Mouse (Mus musculus) kidney, embryonic 14.5 days (tissue): ENCODE results near the gene Tmem117. TPM values are rescaled to one million over a fixed set of nuclear protein-coding genes. Genes with fewer than 3 reads are reported as not detected.

Source experiments
- ATAC-seq: fragments of 200-750 bp; cut with Nextera tagmentation; 2 replicates; pipeline ENCODE4 v1.8.0; 2017; ENCODE audit warnings: moderate number of reproducible peaks, mild to moderate bottlenecking, moderate TSS enrichment, moderate library complexity; ENCODE audit not compliant: low FRiP score, low TSS enrichment
- H3K27ac ChIP-seq: fragments of 300-500 bp; sonication (generic); 2 replicates; pipeline ENCODE4 v1.5.1; 2014; ENCODE audit warnings: low read depth, mild to moderate bottlenecking, low read length, moderate library complexity, mixed read lengths
- H3K27me3 ChIP-seq: fragments of 300-500 bp; sonication (generic); 2 replicates; pipeline ENCODE4 v1.6.1; 2014; ENCODE audit warnings: mild to moderate bottlenecking, low read length; ENCODE audit not compliant: control insufficient read depth, insufficient read depth
- H3K36me3 ChIP-seq: fragments of 300-500 bp; sonication (generic); 2 replicates; pipeline ENCODE4 v1.6.1; 2014; ENCODE audit warnings: low read length, mixed read lengths; ENCODE audit not compliant: control insufficient read depth, insufficient read depth
- H3K4me1 ChIP-seq: fragments of 300-500 bp; sonication (generic); 2 replicates; pipeline ENCODE4 v1.6.1; 2014; ENCODE audit warnings: low read length, mixed read lengths; ENCODE audit not compliant: control insufficient read depth, insufficient read depth
- H3K4me2 ChIP-seq: fragments of 300-500 bp; sonication (generic); replicated peaks from 2 replicates; pipeline ENCODE4 v1.6.1; 2014; ENCODE audit warnings: low read depth, mild to moderate bottlenecking, low read length
- H3K4me3 ChIP-seq: fragments of 300-500 bp; sonication (generic); 2 replicates; pipeline ENCODE4 v1.5.1; 2014; ENCODE audit warnings: mild to moderate bottlenecking, low read length
- H3K9ac ChIP-seq: fragments of 300-500 bp; sonication (generic); 2 replicates; pipeline ENCODE4 v1.6.1; 2014; ENCODE audit warnings: low read depth, mild to moderate bottlenecking, low read length, moderate library complexity
- H3K9me3 ChIP-seq: fragments of 300-500 bp; sonication (generic); 2 replicates; pipeline ENCODE4 v1.6.1; 2016; ENCODE audit warnings: low read length; ENCODE audit not compliant: control insufficient read depth
- WGBS: fragments of 180-500 bp; shearing (Covaris S2); extraction: QIAGEN DNeasy Blood & Tissue Kit; methylation state at CpG from one replicate; pipeline ENCODE4 v1.1.7; 2014; 5-methylcytosine and 5-hydroxymethylcytosine counted together
- polyA plus RNA-seq: library from polyadenylated mRNA; unstranded; fragments of >200 nt; fragmentation: Nextera tagmentation; extraction: Ambion mirVana; gene quantifications from 2 replicates; pipeline ENCODE4 v1.2.1, GENCODE M21; 2014

The Tmem117 gene
- polyA plus RNA-seq, 1 experiment from 2014 or later = 6.5 TPM

GRCm38 (mm10) chr15:95137018-95137810, 508.2 kb downstream of the Tmem117 start:
- Histone ChIP-seq H3K4me1 (0 out of 2 replicates have a peak, but pooled peaks cover 2% of the 10 kb centered on the region), H3K4me3 (no peak overlapping the region), H3K27me3 (no peaks in the 10 kb centered on the region), H3K36me3 (no peaks in the 10 kb centered on the region), H3K4me2 (no peak overlapping the region), H3K9me3 (no peaks in the 10 kb centered on the region), H3K9ac (no peak overlapping the region), H3K27ac (no peak overlapping the region)
- WGBS = 80% methylated on average over 10 of the region's 10 CpGs
- ATAC-seq = no peak

DNA sequence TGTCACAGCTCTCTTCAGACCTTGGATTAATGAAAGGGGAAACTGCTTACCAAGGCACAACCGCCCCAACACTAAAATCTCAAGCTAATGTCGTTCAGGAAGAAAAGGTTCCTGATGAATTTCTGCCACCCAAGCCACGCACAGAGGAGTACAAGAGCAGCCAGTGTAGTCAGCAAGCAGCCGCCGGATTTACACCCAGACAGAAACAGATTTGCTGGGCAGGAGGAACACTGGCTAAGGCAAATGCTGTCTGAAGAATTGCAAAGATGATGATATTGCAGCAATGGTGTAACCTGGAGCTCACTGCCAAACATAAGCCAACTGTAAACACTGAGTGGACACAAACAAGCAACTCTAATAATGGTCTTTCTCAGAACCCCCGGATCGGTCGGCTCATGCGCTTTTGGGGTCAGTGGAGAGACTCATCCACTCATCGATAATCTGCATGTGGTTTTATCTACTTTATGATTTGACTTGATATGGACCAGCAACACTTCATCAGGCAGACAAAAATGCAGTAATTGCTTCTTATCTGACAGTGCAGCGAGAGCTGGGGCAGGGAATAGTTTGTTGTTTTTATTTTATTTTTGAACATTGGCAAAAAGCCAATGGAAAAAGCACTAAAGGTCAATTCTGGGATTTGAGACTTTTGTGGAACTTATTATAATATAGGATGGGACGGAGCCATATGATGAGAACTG, 509.8 kb downstream of the Tmem117 start:
- Histone ChIP-seq H3K9ac (no peak overlapping the region), H3K27me3 (no peaks in the 10 kb centered on the region)

DNA sequence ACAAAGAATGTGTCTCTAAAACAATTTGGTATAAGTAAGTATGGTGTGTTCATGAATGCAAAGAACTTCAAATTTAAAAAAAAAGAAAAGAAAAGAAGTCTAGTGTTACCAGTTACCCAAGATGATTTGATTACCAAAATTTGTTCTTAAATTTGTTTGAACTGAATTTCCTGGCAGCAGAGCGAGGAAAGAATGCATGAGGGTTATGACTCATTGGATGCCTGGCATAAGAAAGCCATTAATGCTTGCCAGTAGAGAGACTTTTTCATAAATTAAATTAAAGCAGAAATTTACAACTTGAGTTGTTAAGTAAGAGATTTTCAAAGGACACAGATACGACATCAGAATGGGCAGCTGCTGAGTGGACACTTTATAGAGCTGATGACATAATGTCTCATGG, 515.1 kb downstream of the Tmem117 start:
- H3K27ac ChIP-seq = no peak overlapping the region
- H3K36me3 ChIP-seq = no peaks in the 10 kb centered on the region
- H3K4me1 ChIP-seq = no peaks in the 10 kb centered on the region
- WGBS = 78% methylated on average over 2 of the region's 2 CpGs
- no peaks in the 10 kb centered on the region for H3K9me3 ChIP-seq
- no peak for ATAC-seq
- no peak overlapping the region for H3K9ac ChIP-seq
- H3K27me3 ChIP-seq = no peaks in the 10 kb centered on the region
- H3K4me2 ChIP-seq = no peak overlapping the region
- no peak overlapping the region for H3K4me3 ChIP-seq

More for the DNA sequence above, 509.8 kb downstream of the Tmem117 start:
- Histone ChIP-seq H3K4me1 (0 out of 2 replicates have a peak, but pooled peaks cover 2% of the 10 kb centered on the region), H3K27ac (no peak overlapping the region), H3K4me2 (no peak overlapping the region), H3K4me3 (no peak overlapping the region), H3K9me3 (no peaks in the 10 kb centered on the region), H3K36me3 (no peaks in the 10 kb centered on the region)
- WGBS = 68% methylated on average over 12 of the region's 12 CpGs
- no peak for ATAC-seq

- no peaks in the 10 kb centered on the region for H3K27me3 ChIP-seq
- no peaks in the 10 kb centered on the region for H3K9me3 ChIP-seq
- H3K4me2 ChIP-seq = no peak overlapping the region
- H3K27ac ChIP-seq = no peak overlapping the region
- ATAC-seq = no peak
- no peaks in the 10 kb centered on the region for H3K36me3 ChIP-seq
- no peak overlapping the region for H3K4me3 ChIP-seq
- 94% methylated on average over 2 of the region's 2 CpGs for WGBS
- no peaks in the 10 kb centered on the region for H3K4me1 ChIP-seq
- no peak overlapping the region for H3K9ac ChIP-seq
Measured at GRCm38 (mm10) chr15:95145118-95145517, 516.1 kb downstream of the Tmem117 start.

Other genes starting within 250 kb of the Tmem117 start
- gene Adamts20, start 163.8 kb upstream of the Tmem117 start, polyA plus RNA-seq = 3.5 and 4.0 TPM in 2 replicates
- 9.2 and 11.4 TPM in 2 replicates for gene Pus7l, start 85.7 kb upstream of the Tmem117 start, polyA plus RNA-seq
- gene Irak4, start 85.6 kb upstream of the Tmem117 start, polyA plus RNA-seq = 5.5 and 10.4 TPM in 2 replicates
- 67.7 and 86.5 TPM in 2 replicates for gene Twf1, start 39.3 kb upstream of the Tmem117 start, polyA plus RNA-seq